In the genomic region with DNA sequence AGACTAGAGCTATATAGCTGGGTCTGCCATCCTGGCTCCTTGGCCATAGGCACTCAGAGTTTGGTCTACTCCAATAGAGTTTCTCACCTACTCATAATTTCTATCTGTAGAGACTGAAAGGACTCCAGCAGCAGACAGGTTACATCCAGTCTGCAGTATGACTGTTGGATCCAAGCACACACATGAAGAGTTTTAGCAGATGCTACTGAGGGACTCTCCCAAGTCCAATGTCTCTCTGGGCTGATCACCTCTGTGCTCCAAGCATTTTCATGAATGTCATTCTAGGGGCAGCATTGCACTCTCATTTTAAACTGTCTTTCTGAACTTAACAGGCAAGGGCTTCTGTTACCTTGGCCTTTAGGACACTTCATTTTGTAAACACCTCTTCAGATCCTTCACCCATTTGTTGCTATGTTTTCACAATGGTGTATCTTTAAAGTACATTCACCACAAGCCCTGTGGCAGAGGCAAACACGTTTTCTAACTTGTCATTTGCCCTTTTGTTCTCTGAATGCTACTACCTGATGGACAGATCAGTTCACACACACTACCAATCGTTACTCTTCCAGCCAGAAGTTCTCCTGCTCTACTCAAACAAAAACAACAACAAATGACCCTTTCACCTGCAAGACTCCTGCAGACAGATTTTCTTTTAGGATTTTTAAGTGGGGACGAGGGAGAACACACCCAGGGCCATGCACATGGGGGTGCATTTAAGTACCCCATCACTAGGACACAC, we compare ENCODE assay signal across 16 mouse cellular contexts.
"Had no signal": no experiment of that assay in that cellular context is flagged by ENCODE, and none has a peak within 500 bp of the region (broad histone marks: within the 10 kb centered on the region; RNA-seq: fewer than 3 reads in every experiment).

No protein-coding gene starts in this region.

- H3K4me3 ChIP-seq: kidney, embryonic 15.5 days; limb, embryonic 13.5 days; liver, embryonic 15.5 days; midbrain, embryonic 13.5 days; myocyte; neural tube, embryonic 15.5 days had no signal

- H3K9ac ChIP-seq: kidney, embryonic 15.5 days; limb, embryonic 13.5 days; liver, embryonic 15.5 days; lung, embryonic 14.5 days; midbrain, embryonic 13.5 days; neural tube, embryonic 15.5 days had no signal

- H3K4me2 ChIP-seq: kidney, embryonic 15.5 days; limb, embryonic 13.5 days; liver, embryonic 15.5 days; lung, embryonic 14.5 days; midbrain, embryonic 13.5 days; neural tube, embryonic 15.5 days had no signal

- ATAC-seq: intestine, embryonic 16.5 days had no signal

- H3K27me3 ChIP-seq: kidney, embryonic 15.5 days; liver, embryonic 15.5 days; midbrain, embryonic 13.5 days; neural tube, embryonic 15.5 days had no signal

- H3K36me3 ChIP-seq: kidney, embryonic 15.5 days; limb, embryonic 13.5 days; liver, embryonic 15.5 days; midbrain, embryonic 13.5 days; neural tube, embryonic 15.5 days had no signal

- H3K27ac ChIP-seq: kidney, embryonic 15.5 days; limb, embryonic 13.5 days; liver, embryonic 15.5 days; midbrain, embryonic 13.5 days; neural tube, embryonic 15.5 days had no signal

- H3K9me3 ChIP-seq: kidney, embryonic 15.5 days; limb, embryonic 13.5 days; liver, embryonic 15.5 days; midbrain, embryonic 13.5 days; neural tube, embryonic 15.5 days had no signal

- DNase-seq: kidney, adult 2 months; kidney, postnatal 14 days; left cerebral cortex, postnatal 4 days; lung, embryonic 14.5 days; lung, postnatal 10 days; lung, postnatal 4 days; right cerebral cortex, adult 18-20 months; right cerebral cortex, postnatal 25 days; thymus, adult 18-20 months had no signal
